Mouse (Mus musculus) ovary, postnatal 10 days (tissue): ENCODE data around the gene 1700018B08Rik.

Source experiments
- DNase-seq: peaks from one replicate; pipeline ENCODE4 v3.0.0; 2022; ENCODE audit warnings: low spot score

The 1700018B08Rik gene

DNA sequence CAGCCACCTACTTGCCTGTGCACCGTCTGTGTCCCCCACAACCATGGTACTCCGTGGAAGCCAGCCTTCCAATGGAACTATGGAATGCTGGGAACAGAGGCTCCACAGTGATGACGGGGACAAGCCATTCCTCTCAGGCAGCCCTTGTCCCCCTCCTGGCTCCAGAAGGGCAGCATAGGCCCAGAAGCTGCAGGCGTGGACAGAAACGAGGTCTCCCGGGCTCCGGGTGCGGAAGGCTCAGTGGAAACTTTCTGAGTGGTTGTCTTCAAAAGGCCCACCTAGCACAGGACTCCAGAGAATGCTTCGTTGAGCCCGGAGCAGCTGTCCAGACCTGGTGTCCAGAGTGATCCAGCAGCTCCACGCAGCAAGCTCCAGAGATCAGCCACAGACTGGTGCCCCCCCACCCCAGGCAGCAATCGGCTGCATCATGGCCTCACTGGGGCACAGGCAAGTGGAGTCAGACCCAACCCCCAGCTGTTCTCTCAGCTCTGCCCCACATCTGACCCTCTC, at the start of gene 1700018B08Rik:
Gene 1700018B08Rik, minus strand, starts transcription at position 45 of the 510 bp plus-strand sequence.
- DNase-seq, result no peak

DNA sequence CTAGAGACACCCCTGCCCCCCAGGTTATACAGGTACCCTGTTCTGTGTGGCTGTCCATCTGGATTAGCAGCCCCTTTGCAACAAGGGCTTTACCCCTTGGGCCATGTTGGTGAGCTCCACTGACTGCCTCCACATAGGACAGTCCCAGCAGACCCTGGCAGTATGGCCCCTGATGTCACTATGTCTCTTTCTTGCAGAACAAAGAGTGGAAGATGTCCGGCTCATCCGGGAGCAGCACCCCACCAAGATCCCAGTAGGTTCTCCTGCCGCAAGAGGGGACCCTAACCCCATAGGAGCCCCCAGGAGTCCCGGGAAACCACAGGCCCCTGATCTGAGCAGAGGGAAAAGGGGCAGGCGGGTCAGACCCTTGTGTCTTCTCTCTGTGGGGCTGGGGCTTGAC, 49.2 kb upstream of the 1700018B08Rik start:
- DNase-seq, result no peak

DNA sequence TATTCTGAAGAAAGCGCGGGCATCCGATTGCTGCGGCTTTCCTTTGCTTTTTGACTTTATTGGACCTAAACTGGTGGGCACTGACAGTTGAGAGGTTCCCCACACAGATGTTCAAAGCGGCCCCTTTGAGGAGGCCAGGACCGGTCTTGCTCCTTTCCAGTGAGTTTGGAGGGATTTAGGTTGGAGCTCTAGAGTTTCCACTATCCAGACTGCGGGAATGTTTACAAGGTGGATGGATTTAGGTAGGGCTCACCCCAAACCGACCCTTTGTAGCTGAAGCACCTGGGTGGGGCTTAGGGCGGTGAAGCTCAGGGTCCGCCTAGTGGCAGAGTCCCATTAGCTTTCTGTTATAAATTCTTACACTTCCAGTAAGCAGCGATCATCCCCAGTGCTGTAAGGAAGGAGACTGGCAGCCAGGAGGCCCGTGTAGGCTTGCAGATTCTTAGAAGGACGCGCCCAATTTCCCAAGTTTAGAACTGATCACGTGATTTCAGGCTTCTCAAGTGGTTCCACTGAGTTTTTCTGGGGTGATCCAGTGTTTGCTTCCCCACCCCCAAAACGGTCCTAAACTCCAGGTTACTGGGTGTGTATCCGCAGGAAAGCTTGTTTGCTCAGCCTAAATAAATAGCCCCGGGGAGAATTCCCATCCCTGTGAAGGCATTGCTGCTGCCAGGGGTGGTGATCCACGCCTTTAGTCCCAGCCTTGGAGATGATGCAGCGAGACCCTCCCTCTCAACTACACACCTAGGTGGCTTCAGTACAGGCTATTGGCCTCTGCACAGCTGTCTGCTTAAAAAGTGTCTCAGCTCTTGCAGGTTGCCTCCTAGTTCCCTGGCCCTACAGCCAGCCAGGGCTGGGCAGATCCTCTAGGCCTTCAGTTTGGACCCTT, 47.3 kb upstream of the 1700018B08Rik start:
- DNase-seq, result no peak

DNA sequence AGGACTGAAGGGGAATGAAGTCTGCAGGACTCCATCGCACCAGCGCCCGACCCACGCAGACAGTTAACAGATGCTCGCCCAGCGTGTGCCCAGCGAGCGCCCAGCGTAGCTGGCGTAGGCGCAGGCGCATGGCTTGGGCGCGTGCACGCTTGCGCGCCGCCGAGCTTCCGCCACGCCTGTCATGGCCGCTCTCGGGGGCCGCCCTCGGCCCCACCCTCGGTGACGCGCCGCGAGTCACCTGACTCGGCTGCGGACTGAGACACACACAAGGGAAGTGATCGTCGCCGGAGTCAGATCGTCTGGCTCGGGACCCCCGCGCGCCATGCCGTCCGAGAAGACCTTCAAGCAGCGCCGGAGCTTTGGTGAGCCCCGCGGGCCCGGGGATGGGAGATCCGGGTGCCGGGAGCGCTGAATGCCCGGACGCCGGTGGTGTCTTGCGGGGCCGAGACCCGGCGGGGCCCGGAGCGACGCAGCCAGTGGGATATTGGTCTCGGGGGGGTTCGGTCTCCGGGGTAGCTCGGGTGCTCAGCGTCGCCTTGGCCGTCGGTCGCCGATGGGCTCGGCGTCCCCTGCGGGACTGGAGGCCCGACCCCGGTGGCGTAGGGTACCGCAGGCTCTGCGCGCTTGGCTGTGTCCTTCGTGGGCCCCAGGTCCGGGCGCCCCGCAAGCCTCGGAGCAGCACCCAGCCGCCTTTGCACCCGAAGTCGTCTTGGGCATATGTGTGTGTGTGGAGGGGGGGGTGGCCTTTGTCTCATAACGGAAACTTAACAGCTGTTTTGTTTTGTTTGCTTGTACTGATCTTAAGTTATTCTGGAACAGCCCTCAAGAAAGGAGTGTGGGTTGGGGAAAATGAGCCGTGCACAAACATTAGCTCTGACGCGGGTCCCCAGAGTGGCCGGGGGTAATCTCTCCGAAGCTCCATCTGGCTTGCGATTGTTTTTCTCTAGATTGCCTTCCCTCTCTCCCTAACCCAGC, 46.4 kb upstream of the 1700018B08Rik start, which contains the start of gene Map1lc3b:
Gene Map1lc3b, plus strand, starts transcription at position 159 of the 975 bp plus-strand sequence.
- DNase-seq, result peak; percentile 94

DNA sequence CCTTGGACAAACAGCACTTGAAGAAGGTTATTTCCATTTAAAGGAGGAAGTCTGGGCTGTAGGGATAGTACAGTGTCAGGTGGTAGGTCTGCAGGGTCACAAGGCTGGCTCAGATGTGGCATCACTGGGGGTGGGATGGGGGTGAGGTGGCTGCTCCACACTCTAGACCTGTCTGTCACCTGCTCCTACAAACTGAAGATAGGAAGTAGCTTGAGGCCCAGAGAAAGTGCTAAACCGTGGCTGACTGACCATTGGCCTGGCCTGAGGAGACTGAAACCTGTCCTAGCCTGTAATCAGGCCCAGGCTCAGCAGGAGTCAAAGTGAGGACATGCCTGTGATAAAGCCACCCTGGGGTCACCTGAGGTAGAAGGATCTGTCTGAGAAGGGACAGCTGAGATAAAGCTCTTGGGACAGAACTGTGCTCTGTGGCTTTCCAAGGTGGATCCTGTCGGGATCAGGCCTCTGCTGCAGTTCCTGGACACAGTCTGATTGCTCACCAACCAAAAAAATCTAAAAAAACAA, 45.1 kb upstream of the 1700018B08Rik start:
- DNase-seq, result no peak

DNA sequence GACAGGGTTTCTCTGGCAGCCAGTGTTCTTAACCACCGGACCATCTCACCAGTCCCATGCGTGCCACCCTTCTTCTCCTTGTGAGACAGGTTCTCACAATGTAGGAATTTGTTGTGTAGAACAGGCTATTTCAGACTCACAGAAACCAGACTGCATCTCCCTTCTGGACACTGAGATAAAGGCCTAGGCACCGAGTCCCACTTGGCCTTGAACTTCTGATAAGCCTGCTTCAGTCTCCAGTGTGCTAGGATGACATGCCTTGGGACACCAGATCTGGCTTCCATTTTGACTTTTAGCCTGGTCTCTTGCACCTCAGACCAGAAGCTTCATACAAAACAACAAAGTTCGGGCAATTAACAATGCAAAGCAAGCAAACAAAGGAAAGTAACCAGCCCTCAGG, 44.6 kb upstream of the 1700018B08Rik start:
- DNase-seq, result no peak

DNA sequence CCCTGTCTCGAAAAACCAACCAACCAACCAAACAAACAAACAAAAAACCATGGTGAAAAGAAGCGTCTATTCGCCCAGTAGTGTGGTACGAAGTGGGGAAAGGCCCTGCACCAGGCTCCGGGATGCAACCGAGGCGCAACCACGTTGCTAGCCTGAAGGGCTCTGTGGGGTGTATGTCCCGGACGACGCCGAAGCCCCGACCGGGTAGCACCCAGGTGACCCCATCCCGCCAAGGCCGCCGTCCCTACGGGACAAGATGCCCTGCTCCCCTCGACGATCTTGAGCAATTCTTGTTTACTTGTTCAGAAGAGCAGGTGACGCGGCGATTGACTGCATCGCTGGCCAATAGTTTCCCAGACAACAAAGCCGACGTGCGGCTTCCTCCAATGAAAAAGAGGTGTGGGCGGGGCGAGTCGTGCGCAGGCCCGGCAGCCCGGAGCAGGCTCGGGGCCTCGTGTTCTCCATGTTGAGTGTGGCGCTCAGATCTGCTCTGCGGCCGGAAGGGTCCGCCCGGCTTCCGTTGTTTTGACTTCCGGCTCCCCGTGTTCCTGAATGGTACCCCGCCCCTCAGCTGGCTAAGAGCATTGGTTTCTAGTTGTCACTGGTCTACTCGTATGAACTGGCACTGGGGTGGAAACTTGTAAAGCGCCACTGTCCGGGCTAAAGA, 41.2 kb upstream of the 1700018B08Rik start:
- DNase-seq, result peak; percentile 97

DNA sequence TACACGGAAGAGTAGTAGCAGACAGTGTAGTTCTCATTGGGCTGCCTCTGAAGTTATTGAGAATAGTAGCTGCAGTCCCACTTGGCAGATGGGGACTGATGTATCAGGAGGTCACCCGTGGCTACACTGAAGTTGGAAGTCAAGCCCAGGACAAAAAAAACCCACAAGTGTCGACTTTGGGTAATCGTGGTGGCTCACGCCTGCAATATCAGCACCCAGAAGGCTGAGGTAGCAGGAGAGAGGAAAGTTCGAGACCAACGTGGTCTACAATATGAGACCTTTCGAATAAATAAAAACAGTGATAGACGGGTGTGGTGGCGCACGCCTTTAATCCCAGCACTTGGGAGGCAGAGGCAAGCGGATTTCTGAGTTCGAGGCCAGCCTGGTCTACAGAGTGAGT, 40.6 kb upstream of the 1700018B08Rik start:
- no peak for DNase-seq

DNA sequence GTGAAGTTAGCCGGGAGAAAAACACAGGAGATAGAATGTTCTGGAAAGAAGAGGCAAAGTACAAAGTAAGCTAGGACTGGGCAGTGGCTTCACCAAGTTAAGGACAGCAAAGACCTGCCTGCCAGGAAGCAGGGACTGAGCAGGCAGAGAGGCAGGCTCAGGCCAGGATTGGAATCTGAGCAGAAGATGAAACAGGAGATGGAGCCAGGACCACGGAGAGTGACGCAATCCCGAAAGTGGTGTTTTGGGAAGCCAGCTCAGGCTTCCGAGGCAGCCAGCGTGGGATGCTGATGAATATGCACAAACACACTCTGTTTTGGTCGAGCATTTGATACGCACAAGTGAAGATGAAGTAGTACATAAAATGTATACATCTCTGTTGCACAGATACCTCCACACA, 39.5 kb upstream of the 1700018B08Rik start:
- DNase-seq, result no peak

DNA sequence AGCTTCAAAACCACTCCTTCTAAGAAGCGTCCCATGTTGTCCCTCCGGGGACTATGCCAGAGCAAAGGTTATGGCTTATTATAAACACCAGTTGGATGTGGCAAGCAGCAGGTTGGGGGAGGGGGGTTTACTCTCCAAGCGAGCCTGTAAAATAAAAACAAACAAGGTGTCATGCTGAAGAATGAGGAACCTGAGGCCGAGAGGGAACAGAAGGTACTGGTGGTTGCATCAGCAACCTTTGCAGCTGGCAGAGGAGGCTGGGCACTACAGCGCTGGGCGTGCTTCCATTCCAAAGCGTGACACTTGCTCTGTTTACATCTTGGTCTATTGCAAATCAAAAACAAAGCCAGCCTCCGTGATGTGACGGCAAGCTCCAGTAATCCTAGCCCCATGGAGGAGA, 36.3 kb upstream of the 1700018B08Rik start:
- no peak for DNase-seq

DNA sequence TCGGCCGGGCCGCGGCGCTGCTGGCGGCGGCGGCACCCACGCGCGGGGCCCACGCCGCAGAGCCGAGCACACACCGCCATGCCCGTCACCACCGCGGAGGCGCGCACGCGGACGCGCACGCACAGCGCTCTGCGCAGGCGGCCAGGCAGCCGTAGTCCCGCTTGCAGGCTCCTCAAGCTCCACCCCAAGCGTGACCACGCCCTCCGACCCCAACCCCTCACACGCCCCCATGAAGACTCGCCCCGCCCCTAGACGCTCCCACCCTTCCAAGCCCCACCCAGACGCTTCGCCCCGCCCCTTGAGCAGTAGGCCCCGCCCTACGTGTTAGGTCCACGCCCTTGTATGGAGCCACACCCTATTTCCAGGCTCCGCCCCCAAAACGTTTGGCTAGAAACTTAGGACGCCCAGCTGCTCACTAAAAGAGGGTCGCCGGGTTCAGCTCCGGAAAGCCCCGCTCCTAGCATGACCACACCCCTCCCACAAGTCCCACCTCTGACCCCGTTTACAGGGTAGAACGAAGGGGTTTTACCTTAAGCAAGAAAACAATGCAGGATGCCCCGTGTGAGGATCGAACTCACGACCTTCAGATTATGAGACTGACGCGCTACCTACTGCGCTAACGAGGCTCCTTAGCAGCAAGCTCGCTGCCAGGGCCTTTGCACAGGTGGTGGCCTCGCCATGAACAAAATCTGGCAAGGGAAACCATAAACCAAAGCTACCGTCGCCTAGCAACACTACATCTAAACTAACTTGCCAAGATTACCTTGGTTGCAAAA, 34.7 kb upstream of the 1700018B08Rik start, which contains the start of gene Fbxo31:
Gene Fbxo31, minus strand, starts transcription at position 131 of the 776 bp plus-strand sequence.
- DNase-seq, result peak; percentile 66

DNA sequence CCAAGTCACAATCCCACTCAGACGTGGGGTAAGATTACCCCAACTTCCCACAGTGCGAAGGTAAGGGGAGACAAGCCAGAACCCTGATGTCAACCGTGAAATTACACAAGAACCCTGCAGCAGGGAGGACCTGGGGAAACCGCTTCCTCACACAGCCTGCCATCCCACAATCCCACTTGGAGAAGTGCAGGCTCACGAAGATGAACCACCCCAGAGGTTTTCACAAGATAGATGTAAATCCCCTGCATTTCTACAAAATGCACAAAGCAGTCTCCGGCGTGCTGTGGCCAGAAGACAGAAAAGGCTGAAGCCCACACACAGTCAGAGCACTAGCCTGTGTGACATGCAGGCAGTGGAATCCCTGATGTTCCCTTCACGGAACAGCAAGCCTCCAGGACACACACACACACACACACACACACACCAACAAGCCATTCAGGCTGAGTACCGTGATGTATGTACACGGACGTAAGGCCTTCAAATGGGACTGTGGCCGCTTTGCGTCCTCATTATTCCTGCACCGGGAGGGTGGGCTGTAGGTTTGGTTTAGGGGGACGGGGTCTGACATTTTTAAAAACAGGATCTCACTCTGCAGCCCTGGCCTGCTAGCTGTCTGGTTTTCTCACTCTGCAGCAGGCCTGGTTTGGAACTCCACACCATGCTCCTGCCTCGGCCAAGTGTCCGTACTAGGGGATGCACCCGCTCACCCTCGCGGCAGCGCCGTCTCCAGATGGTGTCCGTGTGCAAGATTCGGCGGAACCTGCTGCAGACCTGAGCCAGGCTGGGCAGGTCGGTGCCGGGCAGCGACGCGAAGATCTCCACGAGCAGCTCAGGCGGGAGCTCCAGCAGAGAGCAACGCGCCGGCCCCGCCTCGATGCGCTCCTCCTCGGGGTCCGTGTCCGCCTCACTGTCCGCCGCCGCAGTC, 33.9 kb upstream of the 1700018B08Rik start:
- DNase-seq, result no peak

DNA sequence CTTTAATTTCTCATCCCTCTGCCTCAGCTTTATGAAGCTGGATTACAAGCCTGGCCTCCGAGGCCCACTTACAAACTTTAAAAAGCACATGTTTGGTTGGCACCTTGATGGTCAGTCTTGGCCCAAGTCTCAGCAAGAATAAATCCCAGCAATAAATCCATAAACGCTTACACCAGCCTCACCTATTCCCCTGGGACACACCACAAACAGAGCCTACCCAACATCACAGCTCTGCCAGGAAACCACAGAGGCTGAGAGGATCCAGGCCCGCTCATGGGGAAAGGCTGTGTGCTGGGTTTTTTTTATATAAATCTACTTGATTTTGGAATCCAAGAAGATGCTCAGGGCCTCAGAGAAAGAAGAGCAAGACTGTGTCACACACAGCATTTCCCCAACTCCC, 31.5 kb upstream of the 1700018B08Rik start:
- no peak for DNase-seq

DNA sequence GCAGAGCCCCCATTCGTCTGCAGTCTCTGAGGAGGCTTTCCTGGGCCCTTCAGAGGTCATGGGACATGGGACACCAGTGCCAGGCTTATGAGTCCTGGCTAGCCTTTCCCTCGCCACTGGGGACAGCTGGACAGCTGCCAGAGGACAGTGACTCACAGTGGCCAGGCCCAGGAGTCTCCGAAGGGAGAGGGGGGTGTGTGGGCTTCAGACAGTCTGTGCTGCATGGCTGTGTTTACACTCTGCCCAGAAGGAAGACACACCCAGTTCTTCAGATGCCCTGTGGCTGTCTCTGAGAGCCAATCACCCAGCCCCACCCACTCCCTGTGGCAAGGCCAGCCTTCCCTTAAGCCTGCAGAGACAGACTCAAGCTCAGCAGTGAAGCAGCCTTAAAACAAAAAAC, 29.2 kb upstream of the 1700018B08Rik start:
- no peak for DNase-seq

DNA sequence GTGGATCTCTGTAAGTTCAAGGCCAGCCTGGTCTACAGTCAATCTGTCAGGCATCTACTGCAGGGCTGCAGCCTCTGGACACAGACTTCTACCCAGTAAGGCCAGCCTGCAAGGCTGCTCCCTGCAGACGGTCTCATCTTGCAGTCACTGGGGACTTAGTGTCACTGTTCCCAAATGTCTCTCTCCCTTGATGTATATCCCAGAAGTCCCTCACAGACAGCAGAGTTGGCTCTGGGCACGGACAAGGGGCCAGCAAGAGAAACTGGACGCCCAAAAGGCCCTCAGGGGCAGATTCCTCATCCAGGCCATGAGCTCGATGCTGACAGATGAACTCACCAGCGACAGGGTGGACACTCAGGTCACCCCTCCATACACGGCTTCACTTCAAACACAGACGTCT, 28.0 kb upstream of the 1700018B08Rik start:
- DNase-seq, result no peak

DNA sequence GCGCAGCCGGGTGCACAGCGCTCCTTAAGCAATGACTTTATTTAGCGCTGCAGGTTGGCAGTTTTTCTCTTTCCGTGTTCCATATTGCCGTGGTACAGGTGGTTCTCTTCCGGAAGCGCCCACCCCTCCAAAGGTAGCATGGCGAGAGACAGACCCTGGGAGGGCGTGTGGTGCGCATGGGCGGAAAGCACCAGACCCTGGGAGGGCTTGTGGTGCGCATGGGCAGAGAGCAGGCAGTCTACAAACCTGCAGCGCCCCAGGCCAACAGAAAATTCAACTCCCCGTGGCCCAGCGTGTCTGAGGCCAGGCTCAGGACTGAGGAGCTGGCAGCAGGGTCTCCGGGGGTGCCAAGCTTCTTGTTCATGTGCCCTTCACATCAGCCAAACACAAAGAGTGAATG, 26.7 kb upstream of the 1700018B08Rik start:
- no peak for DNase-seq

DNA sequence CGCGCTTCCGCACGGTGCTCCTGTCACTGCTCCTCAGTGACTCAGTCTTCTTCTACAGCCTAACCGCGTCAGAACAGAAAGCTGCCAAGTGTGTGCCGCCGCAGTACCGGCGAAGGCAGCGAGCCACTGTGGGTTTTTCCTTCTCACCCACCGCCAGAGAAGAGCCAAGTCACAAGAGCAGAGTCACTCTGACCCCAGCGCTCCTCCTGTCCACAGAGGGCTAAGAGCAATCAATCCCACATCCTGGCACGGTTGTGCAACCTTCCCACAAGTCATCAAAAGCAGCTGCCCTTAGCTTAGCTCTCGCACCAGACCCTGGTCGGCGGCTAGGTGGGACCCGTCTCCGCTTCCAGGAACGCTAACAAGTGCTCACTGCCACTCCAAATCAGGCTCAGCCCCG, 26.2 kb upstream of the 1700018B08Rik start:
- DNase-seq, result no peak

DNA sequence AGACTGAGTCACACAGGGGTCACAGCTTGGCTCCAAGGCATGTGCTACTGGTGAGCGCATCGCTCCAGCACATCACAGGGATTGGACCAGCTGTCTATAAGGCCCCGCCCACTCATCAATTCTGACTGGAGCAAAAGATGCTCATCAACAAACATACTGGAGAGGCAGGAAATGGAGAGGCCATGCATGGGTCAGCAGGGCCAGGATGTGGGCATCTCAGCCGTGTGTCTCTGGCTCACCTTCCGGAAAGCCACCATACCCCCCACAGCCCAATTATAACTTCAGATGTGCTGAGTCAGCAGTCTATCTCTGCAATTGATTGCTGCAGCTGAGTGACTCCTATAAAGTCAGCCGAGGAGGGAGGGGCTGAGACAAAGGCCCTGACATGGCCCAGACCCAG, 24.2 kb upstream of the 1700018B08Rik start:
- no peak for DNase-seq

DNA sequence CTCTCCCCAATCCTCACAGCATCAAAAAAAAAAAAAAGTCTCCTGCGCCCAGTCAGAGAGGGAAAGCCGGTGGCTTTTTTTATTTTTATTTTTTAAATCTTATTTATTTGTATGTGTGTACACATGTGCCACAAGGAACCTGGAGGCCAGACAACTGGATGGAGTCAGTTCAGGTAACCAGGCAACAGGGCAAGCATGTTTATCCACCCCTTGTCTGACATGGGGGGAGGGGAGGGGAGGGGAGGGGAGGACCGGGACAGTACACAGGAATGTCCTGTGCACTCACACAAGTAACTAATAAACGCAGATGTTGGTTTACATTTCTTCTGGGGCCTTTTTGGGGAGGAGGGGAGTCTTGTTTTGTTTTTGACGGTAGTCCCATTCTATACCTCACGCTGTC, 19.6 kb upstream of the 1700018B08Rik start:
- DNase-seq, result no peak

DNA sequence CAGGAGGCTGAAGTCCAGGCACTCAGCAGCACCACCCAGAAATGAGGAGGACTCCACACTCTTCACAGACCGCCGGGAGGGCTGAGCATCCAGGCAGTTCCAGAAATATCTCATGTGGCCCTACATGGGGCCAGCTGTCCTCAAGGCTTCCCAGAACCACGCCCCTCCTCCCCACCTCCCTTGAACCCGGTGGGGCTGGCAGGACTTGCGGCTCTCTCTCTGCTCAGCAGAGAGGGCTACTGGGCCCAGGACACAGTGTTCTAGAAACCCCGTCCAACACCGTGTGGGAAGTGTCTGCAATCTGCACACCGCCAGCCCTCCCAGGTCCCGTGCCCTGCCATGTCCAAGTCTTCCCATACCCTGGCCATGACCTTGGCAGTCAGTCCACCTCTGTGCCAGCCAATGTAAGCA, 18.8 kb upstream of the 1700018B08Rik start:
- DNase-seq, result no peak
